Mouse (Mus musculus): ENCODE data around the gene Smco4.
"Not testable (repeated sequence)": the region's sequence is repeated elsewhere in the genome, so short reads cannot be mapped to it uniquely, and the experiment has no call there.

Gene Smco4

DNA sequence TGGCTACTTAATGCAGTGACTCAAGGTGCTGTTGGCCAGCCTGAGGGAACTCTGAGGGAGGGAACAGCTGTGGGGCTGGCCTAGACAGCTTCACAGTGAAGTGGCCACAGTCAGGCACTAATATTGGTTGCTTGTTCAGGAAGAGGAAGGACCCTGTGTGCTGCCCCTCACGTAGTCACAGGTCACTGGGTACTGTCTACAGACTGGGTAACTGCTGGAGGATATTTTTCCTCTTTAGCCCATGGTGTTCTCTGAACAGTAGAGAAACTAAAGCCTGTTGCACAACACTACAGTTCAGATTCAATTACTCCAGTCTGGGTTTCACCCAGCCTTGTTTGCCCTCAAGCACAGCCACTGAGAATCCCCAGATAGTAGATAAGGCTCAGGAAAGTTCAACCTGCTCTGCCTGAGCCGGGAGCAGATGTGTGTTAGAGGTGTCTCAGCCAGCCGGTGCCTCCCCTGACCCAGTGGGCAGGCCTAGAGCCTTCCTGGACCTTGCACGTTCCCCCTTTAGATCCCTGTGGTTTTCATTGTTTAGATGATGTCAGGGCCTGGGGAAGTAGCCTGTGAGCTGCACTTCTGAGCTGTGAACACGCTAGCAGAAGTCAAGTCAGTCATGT lies 48.6 kb downstream of the Smco4 start:
- no peak for DNase-seq (ENCODE audit: low spot score)

GRCm38 (mm10) chr9:15550461-15550961 lies 57.3 kb downstream of the Smco4 start:
- DNase-seq (ENCODE audit: low spot score): no peak

GRCm38 (mm10) chr9:15551073-15551472 lies 57.8 kb downstream of the Smco4 start:
- DNase-seq (ENCODE audit: low spot score): not testable (repeated sequence)

DNA sequence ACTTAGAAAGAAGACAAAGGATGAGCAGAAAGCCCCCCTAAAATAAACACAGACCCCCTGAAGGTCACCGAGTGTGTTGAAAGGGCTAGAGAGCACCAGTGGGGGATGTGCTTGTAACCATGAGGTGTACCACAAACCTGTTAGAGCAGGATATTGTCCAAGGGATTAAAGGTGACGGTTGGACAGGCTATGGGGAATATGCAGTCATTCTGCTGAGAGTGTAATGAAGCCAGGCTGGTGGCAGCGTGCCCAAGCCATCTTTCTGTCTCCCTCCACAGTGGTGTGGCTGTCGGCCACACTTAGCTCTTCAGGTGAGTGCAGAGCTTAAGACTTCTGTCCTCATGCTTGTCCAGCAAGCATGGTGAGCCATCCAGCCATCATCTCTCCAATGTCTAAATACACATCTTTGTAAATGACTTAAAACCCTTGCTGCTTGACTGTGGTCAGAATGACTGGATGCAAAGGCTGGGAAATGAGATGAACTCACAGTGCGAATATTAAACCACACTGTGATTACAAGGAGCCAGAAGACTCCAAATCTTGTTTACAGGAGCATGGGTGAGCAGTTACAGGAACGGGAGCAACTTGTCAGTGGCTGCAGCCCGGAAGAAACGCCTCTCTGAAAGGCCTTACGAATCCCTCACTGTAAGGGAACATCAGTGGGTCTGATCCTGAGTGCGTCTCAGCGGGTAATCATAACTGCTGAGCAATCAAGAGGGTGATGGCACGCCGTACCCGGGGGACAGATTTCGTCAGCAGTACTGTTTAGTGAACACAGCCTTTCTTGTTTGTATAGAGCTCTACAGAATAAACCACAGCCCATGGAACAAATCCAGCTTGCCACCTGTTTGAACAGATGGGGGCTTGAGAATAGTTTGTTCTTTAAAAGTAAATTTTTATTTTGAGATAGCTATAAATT lies 59.0 kb downstream of the Smco4 start:
- no peak for DNase-seq (ENCODE audit: low spot score)

- no peak for DNase-seq (ENCODE audit: low spot score)
Observed at GRCm38 (mm10) chr9:15553322-15553721, 60.1 kb downstream of the Smco4 start.

- no peak for DNase-seq (ENCODE audit: low spot score)
Observed at GRCm38 (mm10) chr9:15560451-15560850, 67.2 kb downstream of the Smco4 start.

GRCm38 (mm10) chr9:15562353-15562752 lies 69.1 kb downstream of the Smco4 start:
- DNase-seq (ENCODE audit: low spot score): no peak

DNA sequence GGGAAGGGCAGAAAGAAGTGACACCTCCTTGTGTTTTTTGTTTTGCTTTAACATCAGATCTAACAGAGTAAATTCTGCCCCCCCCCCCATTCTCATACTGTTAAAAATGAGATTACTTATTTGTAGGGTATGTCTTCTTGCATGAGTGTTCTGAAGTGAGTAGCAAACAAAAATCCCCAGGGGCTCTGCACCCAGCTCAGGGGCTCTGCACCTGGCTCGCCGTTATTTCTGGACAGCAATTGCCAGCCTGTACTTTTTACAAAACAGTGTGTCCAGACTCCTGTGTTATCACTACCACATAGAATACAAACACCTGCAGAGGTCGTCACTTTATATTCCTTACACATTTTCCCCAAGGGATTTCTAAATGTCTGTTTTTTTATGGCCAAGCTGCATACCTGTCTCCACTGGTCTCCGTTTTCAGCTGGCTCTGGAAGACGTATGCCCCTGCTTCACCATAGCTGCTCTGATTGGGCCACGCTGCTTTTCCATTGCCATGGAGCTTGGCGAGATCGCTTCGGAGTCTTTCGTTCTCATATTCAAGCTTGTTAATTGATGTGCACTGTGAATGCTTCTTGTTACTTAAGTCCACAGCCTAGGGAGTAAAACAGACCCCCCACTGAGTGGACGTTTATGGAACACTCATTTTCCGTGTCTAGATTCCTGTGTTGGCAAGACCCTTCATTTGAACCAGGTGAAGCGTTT lies 81.7 kb downstream of the Smco4 start:
- no peak for DNase-seq (ENCODE audit: low spot score)

DNA sequence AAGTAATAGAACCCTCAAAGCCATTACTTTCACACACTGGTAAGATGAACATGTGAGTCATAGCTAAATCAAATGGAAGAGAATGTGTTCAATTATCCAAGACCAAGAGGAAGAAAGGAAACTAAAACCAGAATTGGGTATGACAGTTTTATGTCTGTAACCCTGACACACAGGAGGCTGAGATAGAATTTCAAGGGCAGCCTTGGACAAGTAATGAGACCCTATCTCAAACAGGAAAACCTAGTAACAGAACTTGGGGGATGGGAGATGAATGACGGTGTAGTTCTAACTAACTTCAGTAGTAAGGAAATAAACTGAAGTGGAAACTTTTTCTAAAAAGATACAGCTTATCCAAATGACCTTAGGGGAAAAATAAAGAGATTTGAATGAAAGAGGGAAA lies 85.2 kb downstream of the Smco4 start:
- DNase-seq (ENCODE audit: low spot score): no peak

- DNase-seq (ENCODE audit: low spot score): no peak
Observed at GRCm38 (mm10) chr9:15578946-15579345, 85.7 kb downstream of the Smco4 start.

DNA sequence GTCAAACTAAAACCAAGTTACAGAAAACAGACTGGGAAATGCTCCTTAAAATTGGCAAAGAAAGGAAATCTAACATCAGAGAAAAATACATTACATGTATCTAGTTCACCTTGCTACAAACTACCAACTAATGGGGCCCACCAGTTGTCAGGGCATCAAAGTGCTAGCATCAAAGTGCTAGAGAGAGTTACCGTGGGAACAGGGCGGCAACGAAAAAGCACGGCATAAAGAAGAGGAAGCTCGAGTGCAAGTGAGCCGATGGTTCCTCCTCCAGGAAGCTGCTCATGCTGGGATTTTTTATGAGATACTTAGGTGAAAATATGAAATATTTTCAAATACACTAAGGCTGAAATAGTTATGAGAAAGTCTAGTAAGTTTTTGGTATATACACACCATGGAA lies 86.9 kb downstream of the Smco4 start:
- no peak for DNase-seq (ENCODE audit: low spot score)

DNA sequence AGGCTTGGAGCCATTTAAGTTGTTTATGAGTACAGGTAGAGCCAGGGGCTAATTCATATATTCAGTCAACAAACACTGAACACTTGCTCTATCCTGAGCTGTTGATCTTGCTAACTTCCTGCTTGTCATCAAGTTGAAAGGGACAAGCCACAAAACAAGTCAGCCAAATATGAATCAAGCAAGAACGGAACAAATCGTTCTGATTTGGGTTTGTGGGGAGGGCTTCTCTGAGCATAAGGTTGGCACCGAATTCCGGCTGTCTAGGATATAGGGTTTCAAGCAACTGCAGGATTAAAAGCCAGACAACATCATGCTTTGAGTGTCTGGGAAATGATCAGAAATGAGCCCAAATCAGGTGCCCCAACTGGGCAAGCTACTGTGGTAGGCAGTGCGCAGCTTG lies 88.8 kb downstream of the Smco4 start:
- DNase-seq (ENCODE audit: low spot score): no peak

- DNase-seq (ENCODE audit: low spot score): no peak
Observed at GRCm38 (mm10) chr9:15584209-15584608, 91.0 kb downstream of the Smco4 start.

DNA sequence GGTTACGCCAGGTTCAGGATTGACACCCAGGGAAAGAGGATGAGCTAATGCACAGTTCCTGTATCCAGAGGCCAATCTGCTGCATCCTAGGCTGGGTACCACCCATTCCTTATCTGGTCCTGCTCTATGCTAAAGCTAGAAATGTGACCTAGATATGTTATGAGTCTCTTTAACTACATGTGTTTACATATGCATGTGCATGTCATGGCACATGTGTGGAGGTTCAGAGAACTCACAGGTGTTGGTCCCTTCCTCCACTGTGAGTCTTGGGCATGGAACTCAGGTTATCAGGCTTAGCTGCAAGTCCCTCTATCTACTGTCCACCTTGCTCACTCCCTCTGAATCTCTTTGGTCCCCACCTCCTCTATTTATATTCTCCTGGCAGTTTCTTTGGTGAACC lies 92.7 kb downstream of the Smco4 start:
- no peak for DNase-seq (ENCODE audit: low spot score)

DNA sequence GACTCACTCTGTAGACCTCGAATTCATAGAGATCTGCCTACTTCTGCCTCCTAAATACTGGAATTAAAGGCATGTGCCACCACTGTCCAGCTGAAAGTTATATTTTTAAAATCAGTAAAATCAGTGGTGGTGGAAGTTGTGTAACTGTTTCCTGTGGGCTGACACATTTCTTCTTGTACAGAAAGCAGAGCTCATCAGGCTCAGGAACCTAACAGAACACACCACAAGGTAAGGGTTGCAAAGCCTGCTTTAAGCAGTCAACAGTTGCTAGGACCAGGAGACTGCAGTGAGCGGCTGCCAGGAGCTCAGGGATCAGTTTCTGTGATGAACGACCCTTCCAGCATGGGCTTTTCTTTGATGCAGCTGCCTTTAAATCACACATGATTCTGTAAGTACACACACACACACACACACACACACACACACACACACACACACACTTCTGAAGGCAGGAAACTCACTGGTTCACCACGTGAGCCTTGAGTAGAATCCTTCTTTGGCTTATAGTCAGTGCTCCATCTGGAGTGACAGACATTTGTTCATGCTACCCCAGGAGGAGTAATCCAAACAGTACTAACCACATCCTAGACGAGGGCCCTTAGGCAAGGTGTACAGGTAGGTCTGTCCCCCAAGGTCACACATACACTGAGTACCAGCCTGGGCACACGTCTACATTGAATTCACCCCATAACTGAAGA lies 94.1 kb downstream of the Smco4 start:
- no peak for DNase-seq (ENCODE audit: low spot score)

GRCm38 (mm10) chr9:15594148-15594547 lies 100.9 kb downstream of the Smco4 start:
- no peak for DNase-seq (ENCODE audit: low spot score)

Measured in embryo, embryonic 10.5 days (tissue).